Mouse (Mus musculus): ENCODE measurements at regions not wholly inside any gene's neighbourhood (a gene's known extent, or its start where the extent isn't known, plus 50 kb on each side); places are given as distances from the start of the nearest gene placed in this dataset.
A peak's percentile ranks its signal among the peaks of the same experiment; 100 is the strongest.
"Not testable (repeated sequence)": the region's sequence is repeated elsewhere in the genome, so short reads cannot be mapped to it uniquely, and the experiment has no call there.

DNA sequence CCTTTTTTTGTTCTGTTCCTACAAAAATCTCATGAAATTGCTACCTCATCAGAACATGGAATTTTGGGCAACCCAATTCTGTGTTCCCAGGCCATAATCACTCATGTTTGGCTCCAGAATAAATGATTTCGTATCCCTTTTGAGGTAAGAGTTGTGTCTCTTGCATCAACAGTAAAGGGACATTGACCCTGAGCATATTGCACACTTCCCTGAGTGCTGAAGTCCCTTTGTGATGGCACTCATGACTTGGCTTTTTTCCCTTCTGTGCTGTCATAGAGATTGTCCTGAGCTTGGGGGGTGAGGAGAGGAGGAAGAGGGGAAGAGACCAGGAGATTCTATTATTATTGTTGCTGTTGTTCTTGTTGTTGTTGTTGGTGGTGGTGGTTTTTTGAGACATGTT, 68.6 kb upstream of the Atp1b1 start:
- Histone ChIP-seq H3K4me3 (ENCODE audit: low read depth, low read length) (no peak overlapping the region), H3K27ac (ENCODE audit: low read depth) (no peak overlapping the region; the same call in 1 of the 2 replicates), H3K9me3 (ENCODE audit: low read length) (no peaks in the 10 kb centered on the region), H3K27me3 (ENCODE audit: insufficient read depth, low read length) (no peaks in the 10 kb centered on the region), H3K4me1 (ENCODE audit: insufficient read depth) (no peaks in the 10 kb centered on the region), H3K9ac (replicated peaks) (no peak overlapping the region), H3K4me2 (ENCODE audit: low read depth, low read length) (no peak overlapping the region), H3K36me3 (replicated peaks; ENCODE audit: insufficient read depth, low read length) (no peaks in the 10 kb centered on the region)
- 45% methylated on average over 1 of the region's 1 CpGs for WGBS (ENCODE audit: insufficient replicate concordance)
- TF ChIP-seq CTCF (IDR thresholded peaks at IDR 0.05; ENCODE audit: low read depth) (no peak), EP300 (IDR thresholded peaks at IDR 0.05; ENCODE audit: low read depth) (peak; percentile 77)
- DNase-seq (peak; percentile 16), ATAC-seq (peak; percentile 97)

DNA sequence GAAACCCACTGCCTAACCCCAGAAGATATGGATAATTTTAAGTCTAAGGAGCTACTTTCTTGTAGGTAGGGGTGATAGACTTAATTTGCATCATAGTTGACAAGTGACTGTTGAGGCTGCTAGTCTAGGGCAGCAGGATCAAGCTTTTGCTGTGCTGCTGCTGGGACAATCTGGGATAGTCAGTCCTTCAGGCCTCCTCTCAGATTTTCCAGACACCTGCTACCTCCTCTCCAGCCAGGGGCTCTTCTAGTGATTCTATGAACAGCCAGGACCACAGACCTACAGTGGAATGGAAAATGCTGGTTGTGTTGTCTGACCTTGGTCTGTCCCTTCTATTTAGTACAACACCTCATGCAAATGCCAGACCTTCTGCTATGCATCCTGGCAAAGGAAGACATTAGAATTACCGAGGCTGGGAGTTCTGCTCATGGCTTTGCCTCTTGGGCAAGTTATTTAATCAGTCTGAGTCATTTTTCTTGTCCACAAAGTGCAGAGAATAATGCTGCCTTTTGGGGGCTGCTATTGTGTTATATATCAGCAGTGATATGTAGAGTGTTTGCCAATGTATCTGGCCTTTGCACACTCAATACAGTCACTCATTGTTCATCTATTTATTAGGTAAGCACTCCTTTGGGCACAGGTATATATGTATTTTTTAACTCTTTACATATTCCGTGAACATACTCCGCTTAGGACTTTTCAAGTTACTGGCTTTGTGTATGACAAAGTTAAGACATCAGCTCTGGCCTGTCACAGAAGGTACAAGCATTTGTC, 64.4 kb upstream of the Atp1b1 start:
- Histone ChIP-seq H3K9ac (replicated peaks) (no peak overlapping the region), H3K4me3 (ENCODE audit: low read depth, low read length) (no peak overlapping the region), H3K36me3 (replicated peaks; ENCODE audit: insufficient read depth, low read length) (no peaks in the 10 kb centered on the region), H3K27ac (ENCODE audit: low read depth) (no peak overlapping the region), H3K4me2 (ENCODE audit: low read depth, low read length) (no peak overlapping the region), H3K27me3 (ENCODE audit: insufficient read depth, low read length) (no peaks in the 10 kb centered on the region), H3K4me1 (ENCODE audit: insufficient read depth) (no peaks in the 10 kb centered on the region), H3K9me3 (ENCODE audit: low read length) (no peaks in the 10 kb centered on the region)
- 81% methylated on average over 3 of the region's 3 CpGs for WGBS (ENCODE audit: insufficient replicate concordance)
- DNase-seq = no peak
- no peak for TF ChIP-seq CTCF (IDR thresholded peaks at IDR 0.05; ENCODE audit: low read depth)
- no peak for TF ChIP-seq EP300 (IDR thresholded peaks at IDR 0.05; ENCODE audit: low read depth)
- no peak for ATAC-seq

DNA sequence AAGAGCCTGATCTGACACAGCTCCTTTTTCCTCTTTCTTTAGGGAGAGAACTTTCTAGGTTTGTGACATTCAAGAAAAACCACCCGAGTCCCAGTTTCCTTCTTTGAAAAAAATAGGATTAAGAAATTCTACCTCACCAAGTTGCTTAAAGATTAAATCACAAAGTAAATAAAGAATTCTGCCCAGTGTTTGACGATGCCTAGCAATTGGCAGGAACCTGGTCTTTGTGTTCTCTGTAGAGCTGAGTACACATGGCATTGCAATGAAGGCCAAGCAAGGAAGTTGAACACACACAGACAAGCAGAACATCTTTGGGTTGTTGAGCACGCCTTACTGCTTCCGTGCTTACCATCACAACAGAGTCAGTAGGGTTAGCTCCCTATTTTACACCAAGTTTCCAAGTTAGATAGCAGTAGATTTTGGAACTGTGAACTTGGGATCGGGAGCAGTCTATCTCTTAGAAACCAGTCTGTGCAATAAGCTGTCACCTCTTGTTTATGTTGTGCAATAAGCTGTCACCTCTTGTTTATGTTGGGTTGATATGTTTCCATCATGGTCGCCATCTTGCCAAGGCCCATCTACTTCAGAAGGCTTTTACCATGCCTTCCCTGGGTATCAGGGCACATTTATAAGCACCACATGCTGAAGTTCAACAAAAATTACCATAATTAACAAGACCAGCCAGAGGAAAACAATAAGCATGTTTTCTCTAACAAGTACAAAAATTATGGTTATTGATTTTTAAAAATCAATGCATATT, 63.4 kb upstream of the Atp1b1 start:
- WGBS (ENCODE audit: insufficient replicate concordance) = 59% methylated on average over 6 of the region's 6 CpGs
- H3K27ac ChIP-seq (ENCODE audit: low read depth) = no peak overlapping the region

DNA sequence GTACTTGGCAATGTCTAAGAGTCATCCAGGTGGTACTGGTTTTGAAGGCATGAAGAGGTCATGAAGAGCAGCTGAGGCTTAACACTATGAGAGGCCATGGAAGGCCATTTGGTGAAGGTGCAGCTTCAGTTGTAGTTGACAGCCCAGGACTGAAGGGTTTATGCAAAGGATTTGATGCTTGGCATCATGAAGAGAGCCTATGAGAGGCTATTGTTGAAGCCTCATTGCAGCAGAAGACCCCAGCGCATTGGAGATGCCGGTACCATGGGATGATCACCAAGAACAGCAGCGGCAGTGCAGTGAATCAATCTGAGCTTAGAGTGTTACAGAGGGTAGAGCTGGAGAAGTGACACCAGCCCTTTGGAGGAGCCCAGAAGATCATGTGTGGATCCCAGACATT, 60.7 kb upstream of the Atp1b1 start:
- no peak overlapping the region for H3K4me2 ChIP-seq (ENCODE audit: low read depth, low read length)
- no peaks in the 10 kb centered on the region for H3K4me1 ChIP-seq (ENCODE audit: insufficient read depth)
- no peak for ATAC-seq
- no peak overlapping the region for H3K9ac ChIP-seq (replicated peaks)
- no peak overlapping the region for H3K27ac ChIP-seq (ENCODE audit: low read depth)
- TF ChIP-seq CTCF (IDR thresholded peaks at IDR 0.05; ENCODE audit: low read depth) (no peak), EP300 (IDR thresholded peaks at IDR 0.05; ENCODE audit: low read depth) (no peak)
- DNase-seq = no peak
- H3K4me3 ChIP-seq (ENCODE audit: low read depth, low read length) = no peak overlapping the region
- H3K9me3 ChIP-seq (ENCODE audit: low read length) = no peaks in the 10 kb centered on the region
- H3K27me3 ChIP-seq (ENCODE audit: insufficient read depth, low read length) = no peaks in the 10 kb centered on the region
- no peaks in the 10 kb centered on the region for H3K36me3 ChIP-seq (replicated peaks; ENCODE audit: insufficient read depth, low read length)
- 85% methylated on average over 3 of the region's 3 CpGs for WGBS (ENCODE audit: insufficient replicate concordance)

More for the DNA sequence above, 63.4 kb upstream of the Atp1b1 start:
- no peak for DNase-seq
- Histone ChIP-seq H3K9me3 (ENCODE audit: low read length) (no peaks in the 10 kb centered on the region), H3K36me3 (replicated peaks; ENCODE audit: insufficient read depth, low read length) (no peaks in the 10 kb centered on the region), H3K4me1 (ENCODE audit: insufficient read depth) (no peaks in the 10 kb centered on the region), H3K27me3 (ENCODE audit: insufficient read depth, low read length) (no peaks in the 10 kb centered on the region), H3K4me3 (ENCODE audit: low read depth, low read length) (no peak overlapping the region), H3K9ac (replicated peaks) (no peak overlapping the region), H3K4me2 (ENCODE audit: low read depth, low read length) (no peak overlapping the region)
- TF ChIP-seq CTCF (IDR thresholded peaks at IDR 0.05; ENCODE audit: low read depth) (no peak), EP300 (IDR thresholded peaks at IDR 0.05; ENCODE audit: low read depth) (no peak)
- no peak for ATAC-seq

DNA sequence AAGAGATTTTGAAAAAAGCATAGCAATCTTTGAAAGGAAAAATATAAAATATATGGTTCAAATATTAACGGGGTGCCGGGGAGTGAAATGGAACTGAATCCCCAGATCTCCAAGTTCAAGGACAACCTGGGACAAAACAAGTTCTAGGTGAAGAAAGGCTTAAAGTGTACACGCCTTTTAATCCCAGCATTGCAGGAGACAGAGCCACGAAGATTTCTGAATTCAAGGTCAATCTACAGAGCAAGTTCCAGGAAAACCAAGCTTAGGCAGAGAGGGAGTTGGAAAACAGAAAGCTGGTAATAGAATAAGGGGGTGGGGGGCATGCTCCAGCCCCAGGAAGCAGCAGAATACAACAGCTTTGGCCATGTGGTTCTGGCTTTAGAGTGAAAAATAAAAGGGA, 60.2 kb upstream of the Atp1b1 start:
- H3K4me1 ChIP-seq (ENCODE audit: insufficient read depth) = no peaks in the 10 kb centered on the region
- H3K9ac ChIP-seq (replicated peaks) = no peak overlapping the region
- H3K36me3 ChIP-seq (replicated peaks; ENCODE audit: insufficient read depth, low read length) = no peaks in the 10 kb centered on the region
- TF ChIP-seq EP300 (IDR thresholded peaks at IDR 0.05; ENCODE audit: low read depth) (no peak), CTCF (IDR thresholded peaks at IDR 0.05; ENCODE audit: low read depth) (no peak)
- H3K27ac ChIP-seq (ENCODE audit: low read depth) = no peak overlapping the region
- no peak for DNase-seq
- H3K4me2 ChIP-seq (ENCODE audit: low read depth, low read length) = no peak overlapping the region
- WGBS (ENCODE audit: insufficient replicate concordance) = 75% methylated on average over 4 of the region's 4 CpGs
- no peaks in the 10 kb centered on the region for H3K9me3 ChIP-seq (ENCODE audit: low read length)
- H3K4me3 ChIP-seq (ENCODE audit: low read depth, low read length) = no peak overlapping the region
- no peaks in the 10 kb centered on the region for H3K27me3 ChIP-seq (ENCODE audit: insufficient read depth, low read length)
- no peak for ATAC-seq

DNA sequence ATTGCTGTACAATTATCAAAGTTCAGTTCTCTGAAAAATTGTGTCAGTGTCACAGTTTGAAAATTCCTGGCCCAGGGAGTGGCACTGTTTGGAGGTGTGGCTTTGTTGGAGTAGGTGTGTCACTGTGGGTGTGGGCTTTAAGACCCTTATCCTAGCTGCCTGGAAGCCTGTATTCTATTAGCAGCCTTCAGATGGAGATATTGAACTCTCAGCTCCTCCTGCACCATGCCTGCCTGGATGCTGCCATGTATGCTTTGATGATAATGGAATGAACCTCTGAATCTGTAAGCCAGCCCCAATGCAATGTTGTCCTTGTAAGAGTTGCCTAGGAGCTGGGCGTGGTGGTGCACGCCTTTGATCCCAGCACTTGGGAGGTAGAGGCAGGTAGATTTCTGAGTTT, 59.2 kb upstream of the Atp1b1 start:
- not testable (repeated sequence) for ATAC-seq; H3K4me2 ChIP-seq (ENCODE audit: low read depth, low read length); H3K27ac ChIP-seq (ENCODE audit: low read depth); H3K36me3 ChIP-seq (replicated peaks; ENCODE audit: insufficient read depth, low read length); H3K4me1 ChIP-seq (ENCODE audit: insufficient read depth); H3K9ac ChIP-seq (replicated peaks); H3K9me3 ChIP-seq (ENCODE audit: low read length); H3K27me3 ChIP-seq (ENCODE audit: insufficient read depth, low read length); DNase-seq; H3K4me3 ChIP-seq (ENCODE audit: low read depth, low read length)
- 88% methylated on average over 2 of the region's 2 CpGs for WGBS (ENCODE audit: insufficient replicate concordance)
